ENCODE assay signal across 10 mouse cellular contexts in genomic region chr8:121436656-121437055, GRCm38 (mm10).
DNase-seq lines count a peak whose midpoint lies in the region; ATAC-seq and TF ChIP-seq lines count a peak whose summit lies in the region.
"Had no signal": no experiment of that assay in that cellular context is flagged by ENCODE, and none has a peak within 500 bp of the region (broad histone marks: within the 10 kb centered on the region; RNA-seq: fewer than 3 reads in every experiment).

No protein-coding gene starts in this region.

- no peak overlapping the region; the same call in 1 of the 2 replicates for H3K4me3 ChIP-seq in forebrain, embryonic 10.5 days
- H3K4me3 ChIP-seq in forebrain, embryonic 16.5 days (replicated peaks; ENCODE audit: low read length): no peak overlapping the region
- H3K4me3 ChIP-seq in lung, embryonic 16.5 days (ENCODE audit: low read length): peak overlapping the region; percentile 32; the same call in 1 of the 2 replicates
- H3K4me3 ChIP-seq in limb, embryonic 14.5 days (replicated peaks; ENCODE audit: low read length): no peak overlapping the region
- H3K4me3 ChIP-seq: hindbrain, embryonic 15.5 days; neural tube, embryonic 15.5 days had no signal

- H3K27me3 ChIP-seq in forebrain, embryonic 10.5 days (ENCODE audit: poor library complexity, severe bottlenecking): peaks cover 28% of the 10 kb centered on the region
- no peaks in the 10 kb centered on the region for H3K27me3 ChIP-seq in forebrain, embryonic 16.5 days (replicated peaks; ENCODE audit: control insufficient read depth, insufficient read depth, low read length)
- H3K27me3 ChIP-seq in lung, embryonic 16.5 days (ENCODE audit: control insufficient read depth, insufficient read depth, low read depth, low read length): peaks cover 3% of the 10 kb centered on the region
- H3K27me3 ChIP-seq in limb, embryonic 14.5 days (ENCODE audit: control insufficient read depth, insufficient read depth, low read length): no peaks in the 10 kb centered on the region

- DNase-seq in forebrain, embryonic 10.5 days (ENCODE audit: extremely low spot score, low spot score): no peak
- no peak for DNase-seq in lung, adult 18-20 months
- DNase-seq in embryo, embryonic 10.5 days (ENCODE audit: low spot score): peak; percentile 48
- DNase-seq in limb, embryonic 14.5 days (ENCODE audit: low spot score): peak; percentile 66
- no peak for DNase-seq in frontal cortex, postnatal 25 days (ENCODE audit: low spot score in 2 of 2)

- TF ChIP-seq POLR2A in limb, embryonic 14.5 days (IDR thresholded peaks at IDR 0.05; ENCODE audit: borderline replicate concordance, extremely low read depth, insufficient read depth, insufficient read length): no peak

- no peaks in the 10 kb centered on the region for H3K36me3 ChIP-seq in forebrain, embryonic 10.5 days (replicated peaks)
- H3K36me3 ChIP-seq in forebrain, embryonic 16.5 days (ENCODE audit: control insufficient read depth, insufficient read depth): no peaks in the 10 kb centered on the region
- H3K36me3 ChIP-seq in lung, embryonic 16.5 days (ENCODE audit: control insufficient read depth, insufficient read depth, low read length): no peaks in the 10 kb centered on the region
- no peaks in the 10 kb centered on the region for H3K36me3 ChIP-seq in limb, embryonic 14.5 days (ENCODE audit: control insufficient read depth, insufficient read depth, low read length)
- H3K36me3 ChIP-seq: hindbrain, embryonic 15.5 days; neural tube, embryonic 15.5 days had no signal

- ATAC-seq in forebrain, embryonic 16.5 days: no peak
- ATAC-seq in lung, embryonic 16.5 days (ENCODE audit: low read depth): no peak
- no peak for ATAC-seq in limb, embryonic 14.5 days (ENCODE audit: low FRiP score, low read depth)
- ATAC-seq in megakaryocyte-erythroid progenitor cell, adult 5-6 weeks (replicated peaks; ENCODE audit: low FRiP score, low TSS enrichment, poor library complexity, severe bottlenecking): no peak

- peaks cover 53% of the 10 kb centered on the region for H3K4me1 ChIP-seq in forebrain, embryonic 10.5 days
- H3K4me1 ChIP-seq in forebrain, embryonic 16.5 days (replicated peaks; ENCODE audit: control insufficient read depth, insufficient read depth, low read length): no peaks in the 10 kb centered on the region
- peaks cover 8% of the 10 kb centered on the region for H3K4me1 ChIP-seq in lung, embryonic 16.5 days (replicated peaks; ENCODE audit: control insufficient read depth, insufficient read depth, low read length)
- H3K4me1 ChIP-seq in limb, embryonic 14.5 days (ENCODE audit: control insufficient read depth, insufficient read depth, low read length): peaks cover 12% of the 10 kb centered on the region; the same call in 1 of the 2 replicates

- peak overlapping the region; percentile 76 for H3K27ac ChIP-seq in forebrain, embryonic 10.5 days
- no peak overlapping the region for H3K27ac ChIP-seq in forebrain, embryonic 16.5 days (ENCODE audit: low read length)
- H3K27ac ChIP-seq in lung, embryonic 16.5 days (ENCODE audit: low read length): no peak overlapping the region; the same call in 1 of the 2 replicates
- H3K27ac ChIP-seq in limb, embryonic 14.5 days (replicated peaks; ENCODE audit: low read depth, low read length): 0 out of 2 replicates have a peak overlapping the region, but pooled peaks have one; percentile 11
- H3K27ac ChIP-seq: hindbrain, embryonic 15.5 days; neural tube, embryonic 15.5 days had no signal

- 71% methylated on average over 5 of the region's 5 CpGs for WGBS in forebrain, embryonic 10.5 days
- 53% methylated on average over 5 of the region's 5 CpGs for WGBS in forebrain, embryonic 16.5 days
- WGBS in lung, embryonic 16.5 days: 30% methylated on average over 5 of the region's 5 CpGs
- 39% methylated on average over 5 of the region's 5 CpGs for WGBS in limb, embryonic 14.5 days

- no peak overlapping the region for H3K9ac ChIP-seq in forebrain, embryonic 16.5 days (replicated peaks; ENCODE audit: low read depth, low read length)
- no peak overlapping the region for H3K9ac ChIP-seq in lung, embryonic 16.5 days (ENCODE audit: low read length)
- H3K9ac ChIP-seq in limb, embryonic 14.5 days (ENCODE audit: low read depth, low read length, severe bottlenecking): no peak overlapping the region
- H3K9ac ChIP-seq: hindbrain, embryonic 15.5 days; neural tube, embryonic 15.5 days had no signal

- no peak overlapping the region for H3K4me2 ChIP-seq in forebrain, embryonic 16.5 days (ENCODE audit: low read length)
- peak overlapping the region; percentile 19; the same call in 1 of the 2 replicates for H3K4me2 ChIP-seq in lung, embryonic 16.5 days (ENCODE audit: low read depth, low read length)
- no peak overlapping the region for H3K4me2 ChIP-seq in limb, embryonic 14.5 days (replicated peaks; ENCODE audit: low read depth, low read length, severe bottlenecking)
- H3K4me2 ChIP-seq: hindbrain, embryonic 15.5 days; neural tube, embryonic 15.5 days had no signal

- H3K9me3 ChIP-seq in forebrain, embryonic 10.5 days: no peaks in the 10 kb centered on the region; the same call in 1 of the 2 replicates
- no peaks in the 10 kb centered on the region for H3K9me3 ChIP-seq in forebrain, embryonic 16.5 days (ENCODE audit: control insufficient read depth, low read length)
- no peaks in the 10 kb centered on the region for H3K9me3 ChIP-seq in lung, embryonic 16.5 days (ENCODE audit: control insufficient read depth, low read length)
- H3K9me3 ChIP-seq in limb, embryonic 14.5 days (ENCODE audit: control insufficient read depth, low read length): no peaks in the 10 kb centered on the region
- H3K9me3 ChIP-seq: hindbrain, embryonic 15.5 days; neural tube, embryonic 15.5 days had no signal

Comparison
In these comparisons a context has a peak if more than half of its experiments do, and no peak if none do; other contexts are left out.
1. H3K27ac ChIP-seq: peak in forebrain, embryonic 10.5 days (single experiment) and limb, embryonic 14.5 days (single experiment); none in forebrain, embryonic 16.5 days (single experiment) and lung, embryonic 16.5 days (single experiment).
2. DNase-seq: peak in embryo, embryonic 10.5 days (single experiment) and limb, embryonic 14.5 days (single experiment); none in forebrain, embryonic 10.5 days (single experiment), lung, adult 18-20 months (0 of 2) and frontal cortex, postnatal 25 days (0 of 2).